Mouse (Mus musculus) lung, postnatal 0 days (tissue): ENCODE results near the gene Ttc39b.

Source experiments
- CTCF ChIP-seq: IDR thresholded peaks from 2 replicates; pipeline ENCODE4 v1.5.1; 2016; ENCODE audit warnings: antibody characterized with exemption, mild to moderate bottlenecking
- EP300 ChIP-seq: IDR thresholded peaks from 2 replicates; pipeline ENCODE4 v1.6.1; 2016; ENCODE audit warnings: antibody characterized with exemption, mild to moderate bottlenecking, control low read depth

DNA sequence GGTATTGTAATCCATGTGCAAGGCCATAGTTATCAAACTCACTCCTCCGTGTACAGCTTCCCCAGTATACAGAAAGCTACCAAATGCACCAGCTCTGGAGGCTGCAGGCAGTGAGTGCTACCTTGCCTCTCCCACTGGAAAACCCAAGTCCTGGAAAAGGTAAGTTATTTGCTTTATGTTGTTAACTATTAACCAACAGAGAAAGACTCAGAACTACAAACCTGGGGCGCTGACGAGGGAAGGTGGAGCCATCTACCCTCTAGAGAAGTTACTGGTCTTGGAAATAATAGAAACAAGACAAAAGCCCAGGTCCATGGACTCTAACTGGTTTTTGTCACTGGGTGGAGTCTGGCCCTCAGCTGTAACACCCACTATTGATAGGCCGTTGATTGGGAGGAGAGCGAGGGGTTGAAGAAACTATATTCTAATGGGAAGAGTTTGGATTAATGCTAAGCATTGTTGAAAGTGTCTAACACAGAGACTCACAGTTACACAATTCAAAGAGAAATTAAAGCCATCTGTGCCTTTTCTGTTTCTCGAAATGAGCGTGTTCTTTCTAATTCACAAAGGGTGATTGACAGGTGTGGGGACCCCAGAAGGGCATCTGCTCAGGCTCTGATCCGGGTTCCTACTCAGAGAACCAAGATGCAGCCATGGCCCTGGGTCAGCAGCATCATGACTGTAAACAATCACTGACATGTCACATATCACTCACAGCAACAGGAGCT is 98.3 kb downstream of the Ttc39b start:
- TF ChIP-seq CTCF: no peak
- no peak for TF ChIP-seq EP300
